Mouse (Mus musculus) T-helper 17 cell (primary cell): ENCODE measurements around the gene Krtdap.
"Not testable (repeated sequence)": the region's sequence is repeated elsewhere in the genome, so short reads cannot be mapped to it uniquely, and the experiment has no call there.

Experiments
- in situ Hi-C, 2 experiments: fragments of 300-600 bp; cut with MboI, MseI; formaldehyde crosslinking; loops; 1 replicate in 1 of 2; 2 replicates in 1 of 2; pipeline ENCODE4 v1.15.1; 2025; ENCODE audit warnings: high pct_unique_total_duplicates in 2 of 2

Gene Krtdap

DNA sequence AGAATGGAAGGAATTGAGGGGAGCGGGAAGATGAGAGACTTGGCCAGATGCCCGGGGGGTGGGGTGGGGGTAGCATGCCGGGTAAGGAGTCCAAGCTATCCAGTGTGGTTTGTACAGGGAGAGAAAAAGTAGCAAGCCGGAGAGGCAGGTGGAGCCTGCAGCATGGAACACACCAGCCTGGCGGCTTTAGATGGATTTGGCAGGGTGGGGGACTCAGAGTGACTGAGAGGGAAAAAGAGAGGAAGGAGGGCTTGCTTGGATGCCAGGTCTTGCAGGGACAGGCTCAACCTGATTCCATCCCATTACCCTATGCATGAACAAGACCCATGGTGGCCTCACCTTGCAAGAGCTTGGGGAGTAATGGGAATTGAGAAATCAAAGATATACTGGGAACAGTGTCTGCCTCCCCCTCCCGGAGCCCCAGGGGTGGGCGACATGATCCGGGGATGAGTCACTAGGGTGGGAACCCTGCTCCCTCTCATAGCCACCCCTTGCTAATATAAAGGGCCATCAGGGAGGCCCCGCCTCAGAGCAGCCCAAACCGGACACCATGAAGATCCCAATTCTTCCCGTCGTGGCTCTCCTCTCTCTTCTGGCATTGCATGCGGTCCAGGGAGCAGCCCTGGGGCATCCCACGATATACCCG is at the start of gene Krtdap:
TSS of gene Krtdap (plus strand) at position 520 of the 646 bp plus-strand sequence.
- in situ Hi-C loops = loop anchor here in 1 of 2 experiments (10.0 kb wide), 1 partner anchor 187 kb away; the partner anchor contains the start of genes Fam187b and Lsr

DNA sequence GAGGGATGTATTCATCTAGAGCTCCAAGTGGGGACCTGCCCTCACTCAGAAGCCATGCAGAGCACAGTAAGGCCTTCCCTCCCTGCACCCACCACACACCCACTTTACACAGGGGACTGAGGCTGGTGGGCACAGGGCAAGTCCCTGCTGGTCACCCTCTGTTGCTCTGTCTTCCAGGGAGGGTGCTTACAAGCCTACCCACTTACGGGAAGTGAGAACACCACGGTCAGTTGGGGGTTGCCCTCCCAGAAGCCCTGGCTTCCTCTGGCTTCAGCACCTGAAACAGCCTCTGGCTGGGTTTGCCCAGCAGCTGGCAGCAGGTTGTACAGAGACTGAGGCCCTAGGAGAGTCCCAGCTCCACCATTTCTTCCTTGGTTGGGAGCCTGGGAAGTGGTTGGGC is 45.1 kb upstream of the Krtdap start:
- in situ Hi-C loops = not testable (repeated sequence)

DNA sequence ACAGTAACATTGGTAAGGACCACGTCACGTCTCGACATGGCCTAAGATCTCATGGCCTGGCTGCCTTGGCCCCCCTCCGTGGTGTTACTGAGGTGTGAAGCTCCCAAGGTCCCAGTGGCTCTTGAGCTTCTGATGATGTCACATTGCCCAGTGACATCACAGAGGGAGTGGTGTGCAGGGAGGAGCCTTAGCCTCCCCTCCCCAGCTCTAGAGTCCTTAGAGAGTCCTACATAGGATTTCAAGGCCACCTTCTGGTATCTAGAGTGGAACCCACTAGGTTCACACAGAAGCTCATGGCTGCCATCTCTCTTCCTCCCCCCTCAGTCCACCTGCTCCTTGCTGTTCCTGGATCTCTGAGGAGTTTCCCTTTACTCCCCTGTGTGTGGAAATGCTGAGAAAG is 44.1 kb upstream of the Krtdap start, which contains the start of gene Gapdhs:
TSS of gene Gapdhs (minus strand) at position 65 of the 400 bp plus-strand sequence.
- in situ Hi-C loops = not testable (repeated sequence)

DNA sequence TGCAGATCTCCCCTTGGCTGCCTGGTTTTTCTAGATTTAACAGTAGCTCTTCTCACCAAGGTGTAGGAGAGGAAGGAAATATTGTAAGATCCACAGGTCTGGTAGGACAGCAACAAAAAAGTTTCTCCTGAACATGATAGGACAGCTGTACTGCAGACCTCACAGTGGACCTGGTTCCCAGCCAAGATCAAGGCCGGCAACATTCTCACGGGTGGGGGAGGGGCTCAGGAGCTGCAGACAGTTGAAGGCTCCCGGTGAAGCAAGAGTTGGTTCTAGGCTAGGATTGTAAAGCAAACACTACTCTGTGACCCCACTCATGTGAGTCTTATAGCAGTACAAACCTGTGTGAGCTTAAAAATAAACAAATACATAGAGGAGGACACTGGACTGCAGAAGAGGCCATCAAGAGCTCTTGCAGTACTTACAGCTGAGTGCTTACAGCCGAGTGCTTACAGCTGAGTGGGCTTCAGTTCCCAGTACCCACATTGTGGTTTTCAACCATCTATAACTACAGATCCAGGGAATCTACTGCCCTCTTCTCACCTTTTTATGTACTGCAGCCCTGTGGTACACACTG is 43.6 kb upstream of the Krtdap start:
- in situ Hi-C loops = no loop called here

DNA sequence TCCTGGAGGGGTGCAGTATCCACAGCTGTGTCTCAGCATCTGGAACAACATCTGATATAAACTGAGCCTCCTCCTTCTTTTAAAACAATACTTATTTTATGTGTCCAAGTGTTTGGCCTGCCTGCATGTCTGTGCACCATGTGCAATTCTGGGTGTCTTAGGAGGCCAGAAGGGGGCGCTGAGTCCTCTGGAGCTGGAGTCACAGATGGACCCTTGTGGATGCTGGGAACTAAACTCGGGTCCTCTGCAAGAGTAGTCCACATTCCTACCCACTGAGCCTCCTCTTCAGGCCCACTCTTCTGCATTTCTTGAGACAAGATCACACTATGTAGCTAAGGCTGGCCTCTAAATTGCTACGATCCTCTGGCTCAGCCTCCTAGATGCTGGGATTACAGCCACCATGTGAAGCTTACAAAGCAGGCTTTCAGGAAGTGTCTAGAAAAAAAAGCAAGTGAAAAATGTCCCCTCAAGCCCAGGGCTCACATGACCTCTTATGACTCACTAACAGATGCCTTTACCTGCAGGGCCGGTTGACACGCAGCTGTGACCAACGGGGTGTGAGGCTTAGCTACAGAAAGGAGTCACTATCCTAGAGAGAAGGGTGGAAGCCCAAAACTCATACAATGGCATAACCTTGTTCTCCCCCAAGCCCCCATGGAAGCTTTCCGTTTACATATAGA is 40.0 kb upstream of the Krtdap start:
- in situ Hi-C loops = no loop called here

DNA sequence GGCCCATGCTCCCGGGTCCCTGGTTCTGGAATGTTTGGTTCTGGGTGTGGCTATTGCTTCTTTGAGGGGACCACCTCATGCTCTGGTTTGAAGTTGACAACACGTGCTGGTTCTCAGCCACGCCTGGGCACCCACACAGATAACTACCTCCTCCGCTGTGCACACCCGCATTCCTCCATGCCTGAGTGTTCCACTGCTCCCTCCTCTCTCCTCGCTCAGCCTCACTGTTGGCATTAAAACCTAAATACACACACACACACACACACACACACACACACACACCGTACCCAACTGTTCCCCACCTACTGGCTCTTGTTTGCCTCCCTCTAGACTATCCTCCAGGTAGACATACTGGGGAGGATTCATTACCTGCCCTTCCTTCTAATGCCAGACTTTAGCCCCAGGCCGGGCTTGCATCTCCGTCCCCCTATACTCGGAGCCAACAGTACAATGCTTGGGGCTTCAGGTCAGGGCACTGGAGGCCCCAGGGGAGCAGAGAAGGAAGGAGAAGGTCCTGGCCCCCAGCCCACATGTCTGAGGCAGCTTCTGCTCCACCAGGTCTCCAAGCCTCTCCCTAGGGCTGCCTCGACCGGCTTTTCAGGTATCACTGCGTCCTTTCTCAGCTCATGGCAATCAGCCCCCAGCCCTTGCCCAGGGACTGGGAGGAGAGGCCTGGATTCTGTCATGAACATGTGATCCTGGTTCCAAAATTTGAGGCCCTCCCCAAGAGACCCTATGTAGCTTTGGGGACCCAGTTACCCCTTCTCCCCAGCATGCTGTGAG is 37.7 kb upstream of the Krtdap start:
- in situ Hi-C loops = no loop called here

DNA sequence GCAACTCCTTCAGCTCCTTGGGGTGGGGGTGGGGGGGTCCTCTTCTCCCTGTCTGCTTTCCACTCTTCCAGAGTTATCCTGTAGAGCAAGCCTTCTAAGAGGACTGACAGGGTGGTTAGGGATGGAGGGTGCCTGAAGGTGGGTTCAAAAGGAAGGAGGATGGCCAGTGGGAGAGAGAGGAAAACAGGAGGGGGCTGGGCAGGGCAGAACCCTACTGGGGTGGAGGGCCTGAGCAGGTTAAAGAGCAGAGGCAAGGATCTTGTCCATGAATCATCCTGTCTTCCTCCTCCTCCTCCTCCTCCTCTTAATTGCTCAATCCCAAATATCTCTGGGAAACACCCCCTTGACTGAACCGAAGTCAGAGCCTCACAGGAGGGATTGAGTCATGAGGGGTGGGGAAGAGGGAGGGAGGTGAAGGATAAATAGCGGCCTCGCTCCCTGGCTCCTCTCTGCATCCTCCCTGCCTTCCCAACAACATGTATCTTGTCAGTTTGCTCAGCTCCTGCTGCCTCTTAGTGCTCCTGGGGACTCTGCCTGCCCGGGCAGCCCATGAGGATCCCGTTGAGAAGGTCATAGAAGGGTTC is 36.5 kb upstream of the Krtdap start, which contains the start of gene Sbsn:
TSS of gene Sbsn (plus strand) at position 386 of the 584 bp plus-strand sequence.
- in situ Hi-C loops = no loop called here

DNA sequence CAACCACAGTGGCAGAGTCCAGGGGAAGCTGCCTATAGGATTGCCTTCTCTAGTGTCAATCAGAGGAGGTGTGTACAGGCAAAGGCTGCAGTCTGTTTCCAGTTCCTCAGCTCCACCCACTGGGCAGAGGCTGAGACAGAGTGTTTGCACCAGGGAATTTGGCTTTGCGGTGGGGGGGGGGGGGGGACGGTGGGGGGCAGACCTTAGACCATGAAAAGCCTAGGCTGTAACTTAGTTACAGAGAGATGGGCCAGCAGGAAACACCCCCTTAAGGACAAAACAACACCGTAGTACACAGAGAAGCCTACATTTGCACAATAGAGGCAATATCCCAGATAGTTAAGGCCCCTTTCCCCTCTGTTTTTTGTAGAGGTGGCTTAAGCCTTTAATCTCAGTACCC is 30.7 kb upstream of the Krtdap start:
- in situ Hi-C loops = no loop called here

DNA sequence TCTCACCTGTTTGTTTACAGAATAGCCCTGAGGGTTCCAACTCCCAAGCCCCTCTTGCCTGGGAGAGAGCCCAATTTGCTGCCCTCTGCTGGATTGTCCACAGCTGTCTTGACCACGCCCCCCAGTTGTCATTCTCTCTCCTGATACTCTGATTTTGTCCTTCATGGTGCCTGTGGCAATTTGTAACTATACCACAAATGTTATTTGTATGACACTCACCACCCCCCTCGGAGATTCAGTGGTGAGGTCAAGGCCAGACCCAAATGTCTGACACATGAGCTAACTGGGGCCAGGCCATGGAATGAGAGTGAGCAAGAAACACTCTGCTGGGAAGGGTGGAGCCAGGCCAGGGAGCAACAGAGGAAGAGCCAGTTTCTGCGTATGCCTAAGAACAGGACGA is 28.8 kb upstream of the Krtdap start:
- in situ Hi-C loops = no loop called here

DNA sequence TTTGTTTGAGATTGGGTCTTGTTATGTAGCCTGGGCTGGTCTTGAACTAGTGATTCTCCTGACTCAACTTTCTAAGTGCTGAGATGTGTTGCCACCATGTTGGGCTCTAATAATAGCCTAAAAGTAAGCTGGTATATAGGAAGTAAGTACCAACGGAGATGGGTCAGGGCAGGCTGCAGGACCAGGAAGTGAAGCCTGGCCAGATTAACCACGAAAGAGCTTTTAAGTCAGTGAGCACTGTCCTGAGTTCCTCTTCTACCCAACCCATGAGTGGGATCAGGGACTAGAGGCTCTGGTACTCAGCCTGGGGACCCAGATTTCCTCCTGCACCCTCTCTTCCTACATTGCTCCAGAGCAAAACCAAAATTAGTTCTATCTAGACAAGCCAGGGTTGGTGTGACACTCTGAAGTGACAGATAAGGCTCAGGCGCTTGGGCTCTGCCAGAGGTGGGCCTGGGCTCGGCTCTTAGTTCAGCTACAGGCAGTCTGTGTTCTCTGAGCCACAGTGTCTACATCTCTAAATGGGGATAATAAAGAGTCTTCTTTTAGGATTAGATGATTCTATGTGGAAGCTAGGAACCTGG is 25.8 kb upstream of the Krtdap start:
- in situ Hi-C loops = no loop called here

DNA sequence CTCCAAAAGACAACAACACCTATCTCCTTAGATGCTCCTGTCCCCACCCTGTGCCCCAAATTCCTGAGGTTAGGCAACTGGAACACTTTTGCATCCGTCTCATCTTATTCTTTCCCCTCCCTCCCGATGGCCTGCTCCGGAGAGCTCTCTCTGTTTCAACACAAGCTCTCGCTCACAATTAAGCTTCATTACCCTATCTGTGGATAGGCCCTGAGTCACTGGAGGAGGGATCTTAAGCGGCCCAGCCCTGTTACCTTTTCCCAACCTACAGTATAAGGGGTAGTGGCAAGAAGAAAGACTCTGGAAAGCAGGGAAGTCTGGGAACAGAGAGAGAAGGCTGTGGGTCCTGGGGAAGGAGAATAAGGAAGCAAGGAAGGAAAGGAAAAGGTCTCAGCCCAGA is 24.2 kb upstream of the Krtdap start, which contains the start of gene Dmkn:
TSS of gene Dmkn (plus strand) at position 301 of the 400 bp plus-strand sequence.
- in situ Hi-C loops = no loop called here

DNA sequence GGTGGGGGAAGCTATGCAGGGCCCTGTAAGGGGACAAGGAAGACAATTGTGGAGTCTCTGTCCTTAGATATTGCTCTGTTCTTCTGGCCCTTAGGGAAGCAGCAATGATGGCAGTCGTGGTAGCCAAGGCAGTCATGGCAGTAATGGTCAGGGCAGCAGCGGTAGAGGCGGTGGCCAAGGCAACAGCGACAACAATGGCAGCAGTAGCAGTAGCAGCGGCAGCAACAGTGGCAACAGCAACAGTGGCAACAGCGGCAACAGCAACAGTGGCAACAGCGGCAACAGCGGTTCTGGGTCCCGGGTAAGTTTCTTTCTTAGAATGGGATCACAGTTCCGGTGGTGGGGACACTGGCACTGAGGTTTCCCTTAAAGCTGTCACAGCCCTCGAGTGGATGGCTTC is 22.5 kb upstream of the Krtdap start:
- in situ Hi-C loops = no loop called here

DNA sequence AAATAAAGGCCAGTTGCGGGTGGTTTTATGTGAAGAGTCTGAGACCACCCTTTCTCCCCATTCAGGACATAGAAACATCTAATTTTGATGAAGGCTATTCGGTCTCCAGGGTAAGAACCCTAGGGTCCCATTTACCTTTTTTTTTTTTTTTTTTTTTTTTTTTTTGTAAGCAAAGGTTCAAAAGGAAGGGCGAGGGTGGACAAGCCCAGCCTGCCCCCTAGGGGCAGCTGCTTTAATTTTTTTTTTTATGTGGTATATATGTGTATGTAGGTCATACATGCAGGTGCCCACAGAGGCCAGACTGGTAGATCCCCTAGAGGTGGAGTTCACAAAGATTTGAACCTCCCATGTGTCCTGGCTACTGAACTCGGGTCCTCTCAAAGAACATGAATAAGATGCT is 21.3 kb upstream of the Krtdap start:
- in situ Hi-C loops = no loop called here

DNA sequence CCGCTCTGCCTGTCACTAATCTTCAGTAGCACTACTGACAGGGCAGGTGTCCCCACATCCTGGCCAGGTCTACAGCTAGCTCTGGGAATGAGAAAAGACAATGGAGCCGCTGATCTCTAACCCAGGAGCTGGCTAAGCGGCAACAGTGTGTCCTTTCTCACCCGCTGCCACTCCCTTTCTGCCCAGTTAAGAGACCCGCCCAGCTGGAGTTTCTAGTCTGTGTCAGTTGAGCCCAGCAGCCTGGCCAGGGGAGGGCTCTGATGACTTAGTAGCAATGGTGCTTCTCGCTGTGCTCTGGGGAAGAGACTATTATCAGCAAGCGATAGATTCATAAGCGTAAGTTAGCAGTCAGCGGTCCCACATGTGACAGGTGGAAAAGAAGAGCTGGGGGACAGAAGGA is 18.5 kb upstream of the Krtdap start:
- in situ Hi-C loops = no loop called here

DNA sequence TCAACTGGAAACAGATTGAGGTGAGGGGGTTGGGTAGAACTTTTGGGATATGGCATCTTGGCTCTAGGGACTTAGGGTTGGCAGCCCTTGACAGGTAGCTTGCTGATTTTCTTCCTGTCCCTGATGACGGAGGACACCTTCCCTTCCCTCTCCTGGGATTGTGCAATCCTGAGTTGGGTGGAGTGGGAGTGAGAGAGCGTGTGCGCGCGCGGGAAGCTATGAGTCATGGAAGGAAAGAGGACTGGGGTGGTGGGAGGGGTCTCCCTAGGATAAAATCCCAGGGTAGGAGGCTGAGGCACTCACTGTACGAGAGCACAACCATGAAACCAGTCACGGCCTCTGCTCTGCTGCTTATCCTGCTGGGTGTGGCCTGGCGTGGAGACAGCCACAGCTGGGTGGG is 11.6 kb upstream of the Krtdap start:
- in situ Hi-C loops = no loop called here

DNA sequence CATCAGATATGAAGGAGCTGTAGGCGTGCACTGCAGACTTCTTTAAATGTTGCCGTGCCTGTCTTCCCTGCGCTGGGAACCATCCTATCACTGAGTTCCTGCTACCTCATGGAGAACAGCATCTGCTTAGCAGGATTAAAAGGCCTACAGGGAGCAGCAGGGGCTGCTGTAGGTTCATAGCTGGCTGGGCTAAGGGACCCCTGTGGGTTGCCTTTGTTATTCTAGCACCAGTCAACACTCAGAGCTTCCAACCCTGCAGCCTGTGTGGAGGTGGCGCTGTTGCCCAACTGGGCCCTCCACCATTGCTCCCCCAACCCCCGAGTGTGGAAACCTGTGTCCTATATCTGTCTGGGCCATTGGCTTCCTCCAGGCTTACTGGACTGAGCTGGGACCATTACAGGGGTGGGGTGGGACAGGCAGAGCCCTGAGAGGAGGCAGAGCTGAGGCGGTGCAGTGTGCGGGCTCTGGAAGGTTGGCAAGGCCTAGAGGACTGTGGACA is 10.6 kb upstream of the Krtdap start:
- in situ Hi-C loops = no loop called here

DNA sequence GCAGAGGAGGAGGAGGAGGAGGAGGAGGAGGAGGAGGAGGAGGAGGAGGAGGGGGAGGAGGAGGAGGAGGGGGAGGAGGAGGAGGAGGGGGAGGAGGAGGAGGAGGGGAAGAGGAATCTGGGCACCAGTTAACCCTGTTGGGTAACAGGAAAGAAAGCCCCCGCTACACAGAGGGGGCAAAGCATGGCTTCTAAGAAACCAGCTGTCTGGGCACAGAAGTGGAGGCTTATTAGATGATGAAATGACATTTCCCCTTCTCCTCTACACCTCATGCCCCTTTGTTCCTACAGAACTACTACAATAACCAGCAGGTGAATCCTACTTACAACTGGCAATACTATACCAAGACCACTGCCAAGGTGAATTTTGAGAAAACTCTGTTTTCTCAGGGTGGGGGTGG is 9.8 kb upstream of the Krtdap start:
- in situ Hi-C loops = no loop called here

DNA sequence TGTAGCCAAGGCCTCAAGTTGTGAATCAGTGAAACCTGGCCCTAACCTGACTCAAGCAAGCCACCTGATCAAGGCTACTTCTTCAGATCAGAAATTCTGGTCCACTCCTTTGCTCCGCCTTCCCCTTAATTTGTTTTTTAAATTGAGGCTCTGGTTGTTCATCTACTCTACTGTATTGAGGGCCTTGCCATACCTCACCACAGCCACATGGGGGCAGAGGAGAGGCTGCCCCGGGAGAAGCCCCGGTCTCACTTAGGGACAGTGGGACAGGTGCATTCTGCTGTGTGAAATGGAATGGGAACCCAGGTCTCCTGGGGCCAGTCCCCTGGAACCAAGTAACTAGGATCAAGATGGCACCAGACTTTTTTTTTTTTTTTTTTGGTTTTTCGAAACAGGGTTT is 5.9 kb upstream of the Krtdap start:
- in situ Hi-C loops = loop anchor here in 1 of 2 experiments (10.0 kb wide), 1 partner anchor 193 kb away; the partner anchor contains the start of genes Fam187b and Lsr

DNA sequence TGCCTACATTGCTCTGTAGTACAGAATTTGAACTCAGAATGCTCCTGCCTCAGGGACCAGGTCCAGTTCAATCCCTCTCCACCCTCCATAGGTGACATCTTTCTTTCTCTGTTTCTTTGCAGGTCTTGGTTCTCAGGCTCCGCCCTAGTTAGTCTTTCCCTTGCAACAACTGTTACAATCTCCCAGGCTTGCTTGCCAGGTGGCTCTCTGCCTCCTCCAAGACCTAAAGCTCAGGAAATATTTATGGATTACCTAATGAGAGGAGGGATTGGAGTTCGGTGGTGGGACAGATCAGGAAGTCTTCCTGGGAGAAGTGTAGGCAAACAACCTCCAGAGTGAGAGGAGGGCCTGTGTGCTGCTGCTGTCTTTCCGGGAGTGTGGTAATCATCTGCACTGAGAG is 5.0 kb upstream of the Krtdap start:
- in situ Hi-C loops = loop anchor here in 1 of 2 experiments (10.0 kb wide), 1 partner anchor 192 kb away; the partner anchor contains the start of genes Fam187b and Lsr

DNA sequence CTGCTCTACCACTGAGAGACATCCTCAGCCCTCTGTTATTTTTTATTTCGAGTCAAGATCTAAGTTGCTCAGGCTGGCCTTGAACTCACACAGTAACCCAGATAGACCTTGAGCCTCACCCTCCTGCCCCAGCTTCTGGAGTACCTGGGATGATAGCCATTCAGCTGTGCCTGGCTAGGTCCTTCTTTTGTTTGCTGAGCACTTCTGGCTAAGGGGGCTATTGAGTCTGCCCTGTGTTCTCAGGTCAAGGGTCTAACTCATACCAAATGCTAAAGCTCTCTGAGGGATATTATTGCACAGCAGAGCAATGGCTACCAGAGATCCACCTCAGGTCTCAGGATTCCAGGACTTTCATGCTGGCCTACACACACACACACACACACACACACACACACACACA is 2.5 kb upstream of the Krtdap start:
- in situ Hi-C loops = loop anchor here in 1 of 2 experiments (10.0 kb wide), 1 partner anchor 190 kb away; the partner anchor contains the start of genes Fam187b and Lsr
